Mouse (Mus musculus) erythroblast, embryonic 14.5 days (primary cell): Measurements from ENCODE around the gene Aoc1.
"Not testable (repeated sequence)": the region's sequence is repeated elsewhere in the genome, so short reads cannot be mapped to it uniquely, and the experiment has no call there.

Source experiments
- GATA1 ChIP-seq: IDR thresholded peaks from 2 replicates; pipeline ENCODE4 v1.6.1; 2012; ENCODE audit warnings: low read length, inconsistent platforms, mixed read lengths
- TAL1 ChIP-seq: IDR thresholded peaks from 3 replicates; pipeline ENCODE4 v1.6.1; 2012; ENCODE audit warnings: low read length, inconsistent platforms, mixed read lengths

DNA sequence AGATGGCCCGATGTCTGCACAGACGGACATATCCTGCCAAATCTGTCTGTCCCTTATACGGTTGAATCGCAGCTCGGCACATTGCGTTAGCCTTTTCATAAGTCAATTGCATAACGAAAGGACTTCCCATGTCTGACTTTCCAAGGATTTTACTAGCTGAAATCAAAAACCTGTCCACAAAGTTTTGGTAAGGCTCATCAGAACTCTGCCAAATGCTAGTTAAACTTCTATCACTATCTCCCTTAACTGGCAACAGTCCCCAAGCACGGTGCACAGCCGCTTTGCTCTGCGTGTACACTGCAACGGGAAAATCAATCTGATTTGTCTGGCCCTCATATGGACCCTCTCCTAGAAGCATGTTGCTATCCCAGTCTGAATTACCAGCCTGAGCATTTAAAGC lies 28.6 kb downstream of the Aoc1 start:
- not testable (repeated sequence) for TF ChIP-seq GATA1, TAL1
